ENCODE assay signal across 7 mouse cellular contexts in the genomic region with DNA sequence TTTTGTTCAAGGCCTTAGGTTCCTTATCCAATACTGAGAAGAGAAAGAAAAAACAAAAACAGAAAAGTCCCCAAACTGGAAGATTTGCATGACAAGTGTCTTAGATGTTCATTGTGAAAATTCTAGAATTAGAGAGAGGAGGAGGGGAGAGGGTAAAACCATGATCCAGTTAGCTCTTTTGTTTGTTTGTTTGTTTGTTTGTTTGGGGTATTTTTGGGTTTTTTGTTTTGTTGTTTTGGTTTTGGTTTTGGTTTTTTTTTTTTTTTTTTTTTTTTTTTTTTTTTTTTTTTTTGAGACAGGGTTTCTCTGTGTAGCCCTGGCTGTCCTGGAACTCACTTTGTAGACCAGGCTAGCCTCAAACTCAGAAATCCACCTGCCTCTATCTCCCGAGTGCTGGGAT.
DNase-seq lines count a peak whose midpoint lies in the region; ATAC-seq and TF ChIP-seq lines count a peak whose summit lies in the region.
"Not testable (repeated sequence)": the region's sequence is repeated elsewhere in the genome, so short reads cannot be mapped to it uniquely, and the experiment has no call there.

No protein-coding gene starts in this region.

- not testable (repeated sequence) for H3K4me2 ChIP-seq in embryonic facial prominence, embryonic 14.5 days (ENCODE audit: low read depth, low read length); heart, postnatal 0 days (ENCODE audit: low read depth, low read length); intestine, embryonic 14.5 days (ENCODE audit: low read length); midbrain, embryonic 16.5 days (ENCODE audit: low read length)
- H3K4me2 ChIP-seq in lung, embryonic 15.5 days: peak overlapping the region; percentile 44

- not testable (repeated sequence) for ATAC-seq in embryonic facial prominence, embryonic 14.5 days (ENCODE audit: low read depth); heart, postnatal 0 days (ENCODE audit: insufficient read depth, low read depth); intestine, embryonic 14.5 days (replicated peaks; ENCODE audit: low FRiP score, low TSS enrichment, low read depth); lung, embryonic 15.5 days (ENCODE audit: borderline replicate concordance, extremely low read depth, low FRiP score, low TSS enrichment); midbrain, embryonic 16.5 days

- H3K27me3 ChIP-seq in embryonic facial prominence, embryonic 14.5 days (replicated peaks; ENCODE audit: control insufficient read depth, insufficient read depth, low read length); heart, postnatal 0 days (ENCODE audit: control insufficient read depth, insufficient read depth, low read length); intestine, embryonic 14.5 days (replicated peaks; ENCODE audit: control insufficient read depth, insufficient read depth, low read length); lung, embryonic 15.5 days; midbrain, embryonic 16.5 days (ENCODE audit: control insufficient read depth, insufficient read depth, low read depth, low read length): not testable (repeated sequence)

- TF ChIP-seq EP300 in heart, postnatal 0 days (IDR thresholded peaks at IDR 0.05; ENCODE audit: low read depth): not testable (repeated sequence)

- 65% methylated on average over 1 of the region's 1 CpGs for WGBS in embryonic facial prominence, embryonic 14.5 days
- 60% methylated on average over 1 of the region's 1 CpGs for WGBS in heart, postnatal 0 days
- WGBS in intestine, embryonic 14.5 days: 67% methylated on average over 1 of the region's 1 CpGs
- 61% methylated on average over 1 of the region's 1 CpGs for WGBS in lung, embryonic 15.5 days
- 45% methylated on average over 1 of the region's 1 CpGs for WGBS in midbrain, embryonic 16.5 days

- not testable (repeated sequence) for H3K4me3 ChIP-seq in embryonic facial prominence, embryonic 14.5 days (ENCODE audit: low read depth, low read length); gastrocnemius, adult 2 months; heart, postnatal 0 days (ENCODE audit: low read depth, low read length); intestine, embryonic 14.5 days (ENCODE audit: low read depth, low read length); layer of hippocampus, adult 2 months; lung, embryonic 15.5 days; midbrain, embryonic 16.5 days (ENCODE audit: low read depth, low read length)

- H3K4me1 ChIP-seq in embryonic facial prominence, embryonic 14.5 days (ENCODE audit: control insufficient read depth, insufficient read depth, low read length): peaks cover 30% of the 10 kb centered on the region
- peaks cover 13% of the 10 kb centered on the region for H3K4me1 ChIP-seq in heart, postnatal 0 days (ENCODE audit: control insufficient read depth, insufficient read depth)
- H3K4me1 ChIP-seq in intestine, embryonic 14.5 days (replicated peaks; ENCODE audit: control insufficient read depth, insufficient read depth, low read length): peaks cover 28% of the 10 kb centered on the region
- peaks cover 63% of the 10 kb centered on the region for H3K4me1 ChIP-seq in lung, embryonic 15.5 days
- not testable (repeated sequence) for H3K4me1 ChIP-seq in midbrain, embryonic 16.5 days (ENCODE audit: control insufficient read depth, insufficient read depth, low read length)

- not testable (repeated sequence) for H3K36me3 ChIP-seq in embryonic facial prominence, embryonic 14.5 days (ENCODE audit: control insufficient read depth, insufficient read depth, low read length); heart, postnatal 0 days (replicated peaks; ENCODE audit: control insufficient read depth, insufficient read depth, low read length); intestine, embryonic 14.5 days (ENCODE audit: control insufficient read depth, insufficient read depth, low read length); lung, embryonic 15.5 days; midbrain, embryonic 16.5 days (ENCODE audit: control insufficient read depth, insufficient read depth, low read length)

- H3K9me3 ChIP-seq in embryonic facial prominence, embryonic 14.5 days (ENCODE audit: control insufficient read depth, low read length); heart, postnatal 0 days (replicated peaks; ENCODE audit: control insufficient read depth, low read length); intestine, embryonic 14.5 days (ENCODE audit: control insufficient read depth, low read length); lung, embryonic 15.5 days; midbrain, embryonic 16.5 days (replicated peaks; ENCODE audit: control insufficient read depth, low read length, poor library complexity, severe bottlenecking): not testable (repeated sequence)

- not testable (repeated sequence) for TF ChIP-seq CTCF in gastrocnemius, adult 2 months (IDR thresholded peaks at IDR 0.05); heart, postnatal 0 days (IDR thresholded peaks at IDR 0.05; ENCODE audit: low read depth); layer of hippocampus, adult 2 months (conservative IDR thresholded peaks at IDR 0.05)

- not testable (repeated sequence) for H3K9ac ChIP-seq in embryonic facial prominence, embryonic 14.5 days (ENCODE audit: low read depth, low read length); heart, postnatal 0 days (replicated peaks; ENCODE audit: low read depth, low read length); intestine, embryonic 14.5 days (ENCODE audit: low read length); lung, embryonic 15.5 days; midbrain, embryonic 16.5 days (ENCODE audit: low read depth, low read length)

- DNase-seq in embryonic facial prominence, embryonic 14.5 days (ENCODE audit: low spot score); gastrocnemius, adult 2 months; heart, postnatal 0 days (ENCODE audit: low spot score); intestine, embryonic 14.5 days (ENCODE audit: low spot score); layer of hippocampus, adult 2 months (ENCODE audit: low spot score in 2 of 2): not testable (repeated sequence)

- intact Hi-C loops in gastrocnemius, adult 2 months (cut with DNase I): loop anchor here (5.0 to 10.0 kb wide), 3 partner anchors 100 to 195 kb away; a partner anchor contains a TSS

- H3K27ac ChIP-seq in embryonic facial prominence, embryonic 14.5 days (replicated peaks; ENCODE audit: low read depth, low read length): peak overlapping the region; percentile 78
- peak overlapping the region; percentile 82 for H3K27ac ChIP-seq in gastrocnemius, adult 2 months
- peak overlapping the region; percentile 82 for H3K27ac ChIP-seq in heart, postnatal 0 days (ENCODE audit: low read depth)
- peak overlapping the region; percentile 75; the same call in 1 of the 2 replicates for H3K27ac ChIP-seq in intestine, embryonic 14.5 days (ENCODE audit: low read depth)
- peak overlapping the region; percentile 87 for H3K27ac ChIP-seq in layer of hippocampus, adult 2 months
- H3K27ac ChIP-seq in lung, embryonic 15.5 days: peak overlapping the region; percentile 96
- H3K27ac ChIP-seq in midbrain, embryonic 16.5 days (ENCODE audit: low read length): peak overlapping the region; percentile 79
